Mouse (Mus musculus): ENCODE data around the gene Mt3.

Gene Mt3

GRCm38 (mm10) chr8:94185791-94186190 is 33.4 kb downstream of the Mt3 start:
- DNase-seq (ENCODE audit: low spot score), result no peak

- DNase-seq (ENCODE audit: low spot score), result peak; percentile 84
Observed at GRCm38 (mm10) chr8:94186542-94186941, 34.1 kb downstream of the Mt3 start.

GRCm38 (mm10) chr8:94187290-94188002 is 35.0 kb downstream of the Mt3 start:
- no peak for DNase-seq (ENCODE audit: low spot score)

- no peak for DNase-seq (ENCODE audit: low spot score)
Observed at GRCm38 (mm10) chr8:94189275-94190031, 37.0 kb downstream of the Mt3 start.

GRCm38 (mm10) chr8:94191101-94191691 is 38.8 kb downstream of the Mt3 start:
- DNase-seq (ENCODE audit: low spot score), result peak; percentile 75

GRCm38 (mm10) chr8:94192926-94193325 is 40.5 kb downstream of the Mt3 start:
- DNase-seq (ENCODE audit: low spot score), result no peak

- DNase-seq (ENCODE audit: low spot score), result no peak
Observed at GRCm38 (mm10) chr8:94194591-94195223, 42.3 kb downstream of the Mt3 start.

GRCm38 (mm10) chr8:94199202-94199869 is 46.9 kb downstream of the Mt3 start:
- peak; percentile 79 for DNase-seq (ENCODE audit: low spot score)

Measured in c-Kit-positive CD71-positive TER-119-positive erythroid progenitor cells, embryonic 14.5 days (primary cell).